Mouse (Mus musculus) adrenal gland, adult (tissue): ENCODE data around the gene Acad12.
"Not testable (repeated sequence)": the region's sequence is repeated elsewhere in the genome, so short reads cannot be mapped to it uniquely, and the experiment has no call there.

Source experiments
- DNase-seq, 2 experiments: peaks; one replicate each; pipeline ENCODE4 v3.0.0; 2022 to 2023; ENCODE audit warnings: low spot score in 1 of 2; ENCODE audit not compliant: inconsistent age in 2 of 2

Gene Acad12

DNA sequence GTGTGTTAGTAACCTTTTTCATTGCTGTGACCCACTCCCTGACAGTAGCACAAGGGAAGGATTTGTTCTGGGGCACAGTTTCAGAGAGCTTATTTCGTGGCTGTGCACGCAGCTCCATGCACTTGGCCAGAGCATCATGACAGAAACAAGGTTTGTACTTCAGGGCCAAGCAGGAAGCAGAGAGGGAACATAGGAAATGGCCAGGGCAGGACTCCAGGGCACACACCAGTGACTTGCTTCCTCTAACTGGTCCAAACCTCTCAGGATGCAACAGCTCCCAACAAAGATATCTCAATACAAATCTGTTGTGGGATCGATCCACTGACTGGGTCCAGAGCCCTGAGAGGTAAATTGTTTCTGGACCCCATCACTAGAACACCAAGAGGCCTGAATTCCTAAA, 3.8 kb downstream of the Acad12 start:
- not testable (repeated sequence) for DNase-seq

- no peak for DNase-seq
Measured at GRCm38 (mm10) chr5:121612036-121612435, 6.7 kb downstream of the Acad12 start.

GRCm38 (mm10) chr5:121609556-121610135, 9.1 kb downstream of the Acad12 start:
- not testable (repeated sequence) for DNase-seq

DNA sequence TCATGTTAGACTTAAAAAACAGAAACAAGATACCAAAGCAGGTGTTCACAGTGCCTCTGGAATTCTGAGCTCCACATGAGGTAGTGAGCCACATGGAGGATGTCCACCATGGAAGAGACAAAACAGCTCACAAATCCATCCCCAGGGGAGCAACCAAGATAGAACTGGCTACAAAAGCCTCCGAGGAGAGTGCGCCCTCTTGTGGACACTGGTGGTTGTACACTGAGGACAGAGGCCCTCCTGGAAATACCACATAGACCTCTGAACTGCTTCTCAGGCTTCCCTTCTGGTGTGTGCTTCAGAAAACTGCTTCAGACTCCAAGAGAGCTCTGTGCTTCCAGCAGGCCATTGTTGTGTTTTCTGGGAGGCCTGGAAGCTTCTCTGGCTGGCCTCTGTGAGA, 12.6 kb downstream of the Acad12 start:
- peak; percentile 69 to 93 for DNase-seq

DNA sequence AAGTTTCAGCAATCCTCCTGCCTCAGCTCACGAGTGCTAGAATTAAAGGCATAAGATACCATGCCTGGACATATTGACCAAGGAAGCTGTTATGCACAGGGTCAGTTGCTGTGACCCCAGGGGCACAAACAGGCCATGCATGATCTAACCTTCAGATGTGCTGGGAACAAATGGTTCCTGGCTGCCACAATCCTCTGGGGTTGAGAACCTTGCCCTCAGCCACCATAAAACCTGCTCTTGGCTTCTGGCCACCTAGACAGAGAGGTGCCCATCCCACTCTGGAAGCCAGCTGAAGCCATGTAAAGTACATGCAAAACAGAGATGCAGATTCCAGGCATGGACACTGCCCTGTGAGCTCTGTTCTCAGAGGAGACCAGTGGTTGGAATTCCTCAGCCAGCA, 14.9 kb downstream of the Acad12 start:
- DNase-seq = not testable (repeated sequence)

GRCm38 (mm10) chr5:121601547-121602299, 17.0 kb downstream of the Acad12 start:
- peak; percentile 89 to 96 for DNase-seq

GRCm38 (mm10) chr5:121598871-121599610, 19.7 kb downstream of the Acad12 start:
- DNase-seq = no peak

GRCm38 (mm10) chr5:121597991-121598537, 20.7 kb downstream of the Acad12 start:
- no peak for DNase-seq

DNA sequence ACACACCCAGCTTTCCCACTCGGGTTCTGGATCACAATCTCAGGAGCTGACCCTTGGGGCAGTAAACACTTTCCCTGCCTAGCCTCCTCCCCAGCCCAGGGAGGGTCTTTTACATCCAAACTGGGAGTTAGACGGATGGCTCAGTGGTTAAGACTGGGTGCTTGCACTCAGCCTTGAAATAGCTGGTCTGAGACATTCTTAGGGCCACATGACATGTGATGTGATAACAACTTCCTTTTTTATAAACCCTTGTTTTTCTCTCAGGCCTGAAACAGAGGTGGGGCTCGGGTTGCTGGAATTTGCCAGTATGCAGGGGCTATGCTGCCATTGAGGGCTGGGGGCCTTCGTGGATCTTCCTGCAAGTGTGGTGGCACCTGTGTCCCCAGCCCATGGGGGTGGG, 21.4 kb downstream of the Acad12 start:
- DNase-seq = no peak

DNA sequence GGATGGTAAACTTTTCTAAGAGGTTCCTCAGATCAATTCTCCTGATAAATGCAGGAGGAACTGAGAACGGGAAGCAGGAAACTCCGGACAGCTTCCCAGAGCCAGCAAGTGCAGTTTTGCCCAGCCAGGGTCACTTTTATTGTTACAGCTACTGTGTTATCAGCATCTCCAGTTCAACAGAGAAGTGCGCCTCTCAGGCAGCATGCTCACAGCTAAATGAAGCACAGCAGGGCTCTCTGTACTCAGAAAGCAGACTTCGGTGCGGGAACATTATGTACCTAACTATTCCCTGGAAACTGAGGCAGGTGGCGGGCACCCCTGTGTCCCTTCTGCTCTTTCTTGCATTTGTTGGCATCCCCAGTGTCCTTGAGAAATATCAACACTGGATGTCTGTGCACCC, 22.5 kb downstream of the Acad12 start:
- DNase-seq = no peak

- DNase-seq = no peak
Measured at GRCm38 (mm10) chr5:121595758-121596157, 23.0 kb downstream of the Acad12 start.

GRCm38 (mm10) chr5:121594714-121595313, 23.9 kb downstream of the Acad12 start:
- no peak for DNase-seq

DNA sequence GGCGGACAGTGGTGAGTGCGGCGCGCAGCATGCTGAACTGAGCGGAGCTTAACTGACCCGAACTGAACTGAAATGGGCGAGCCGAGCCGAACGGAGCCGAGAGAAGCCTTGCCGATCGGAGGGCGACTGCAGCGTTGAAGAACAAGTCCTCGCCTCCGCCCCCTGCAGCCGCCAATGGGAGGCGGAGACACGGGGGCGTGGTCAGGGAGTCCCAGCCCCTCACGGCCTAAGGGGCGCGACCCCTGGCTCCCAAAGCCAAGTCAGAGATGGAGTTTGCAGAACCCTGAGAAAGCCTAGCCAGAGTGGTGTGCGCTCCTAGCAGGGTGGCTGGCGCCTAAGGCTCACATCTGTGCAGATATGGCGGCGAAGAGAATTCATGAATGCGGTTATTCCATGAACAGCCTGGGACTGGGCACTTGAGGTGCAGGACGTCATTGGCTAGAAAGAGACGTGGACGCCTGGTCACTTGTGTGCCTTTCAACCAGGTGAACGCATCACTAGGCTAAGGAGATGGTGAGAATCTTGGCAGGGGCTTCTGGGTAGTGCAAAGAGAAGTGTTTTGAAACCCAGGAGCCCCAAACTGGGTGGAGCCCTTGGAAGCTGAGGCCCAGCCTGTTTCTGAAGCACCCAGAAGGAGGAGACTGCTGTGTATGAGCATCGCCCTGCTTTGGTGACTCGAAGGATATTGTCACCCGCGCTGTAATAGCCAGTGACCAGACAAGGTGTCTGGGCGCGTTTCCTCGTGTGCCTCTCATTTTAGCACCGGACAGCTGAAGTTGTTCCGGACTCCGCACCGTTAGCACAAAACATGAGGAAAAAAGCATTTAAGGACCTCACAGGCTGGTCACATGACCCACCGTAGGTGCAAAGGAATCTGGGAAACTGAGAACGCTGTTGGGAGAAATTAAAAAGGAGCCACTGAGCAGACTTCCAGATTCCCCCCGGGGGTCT, 25.0 kb downstream of the Acad12 start, which contains the start of gene Aldh2:
Gene Aldh2 (minus strand): TSS at position 374 of the 951 bp plus-strand sequence.
- DNase-seq = peak; percentile 93 to 97

- no peak for DNase-seq
Measured at GRCm38 (mm10) chr5:121592816-121593407, 25.8 kb downstream of the Acad12 start.

- peak; percentile 57 to 86 for DNase-seq
Measured at GRCm38 (mm10) chr5:121592064-121592815, 26.5 kb downstream of the Acad12 start.

- peak; percentile 77 to 89 for DNase-seq
Measured at GRCm38 (mm10) chr5:121591417-121592063, 27.2 kb downstream of the Acad12 start.

GRCm38 (mm10) chr5:121589928-121590327, 28.8 kb downstream of the Acad12 start:
- DNase-seq = no peak

- DNase-seq = peak; percentile 68 to 88
Measured at GRCm38 (mm10) chr5:121586400-121587039, 32.2 kb downstream of the Acad12 start.
